Mouse (Mus musculus): ENCODE measurements around the gene Tex101. TPM values are rescaled to one million over a fixed set of nuclear protein-coding genes. Genes with fewer than 3 reads are reported as not detected.
A peak's percentile ranks its signal among the peaks of the same experiment; 100 is the strongest.
"Not testable (repeated sequence)": the region's sequence is repeated elsewhere in the genome, so short reads cannot be mapped to it uniquely, and the experiment has no call there.

Tex101 gene
- total RNA-seq, 2 experiments from 2014 or later, result not detected

DNA sequence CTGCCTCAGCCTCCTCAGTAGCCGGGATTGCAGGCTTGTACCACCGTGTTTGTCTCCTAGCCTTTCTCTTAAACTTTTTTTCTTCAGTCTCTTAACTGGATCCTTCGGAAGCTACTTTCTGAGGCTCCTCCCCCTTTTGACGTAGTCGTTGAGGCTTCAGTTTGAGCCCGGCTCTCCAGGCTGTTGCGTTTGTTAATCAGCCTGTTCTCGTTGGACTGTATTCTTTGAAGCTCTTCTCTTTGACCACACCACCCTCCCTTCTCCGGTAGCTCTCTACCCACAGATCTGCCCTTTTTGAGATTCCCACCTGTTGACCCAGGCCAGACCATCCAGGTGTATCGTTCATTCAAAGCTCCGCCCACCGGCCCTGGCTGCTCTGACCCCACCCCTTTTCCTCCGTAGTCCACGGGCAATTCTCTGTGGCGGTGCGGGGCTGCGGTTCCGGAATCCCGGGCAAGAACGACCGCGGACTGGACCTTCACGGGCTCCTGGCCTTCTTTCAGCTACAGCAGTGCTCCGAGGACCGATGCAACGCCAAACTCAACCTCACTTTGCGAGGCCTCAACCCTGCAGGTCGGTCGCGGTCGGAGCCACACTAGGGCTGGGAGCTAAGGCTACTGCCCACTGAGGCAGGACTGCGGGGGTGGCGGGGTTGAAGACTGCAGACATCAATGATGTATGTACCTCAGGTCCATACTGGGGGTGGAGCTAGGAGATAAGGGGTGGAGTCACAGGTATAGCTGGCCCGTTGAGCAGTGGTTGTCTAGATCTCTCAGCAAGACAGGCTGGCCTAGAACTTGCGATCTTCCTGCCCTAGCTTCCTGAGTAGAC lies 38.2 kb downstream of the Tex101 start:
- intact Hi-C loops (cut with DNase I), result no loop called here
- DNase-seq, result no peak

DNA sequence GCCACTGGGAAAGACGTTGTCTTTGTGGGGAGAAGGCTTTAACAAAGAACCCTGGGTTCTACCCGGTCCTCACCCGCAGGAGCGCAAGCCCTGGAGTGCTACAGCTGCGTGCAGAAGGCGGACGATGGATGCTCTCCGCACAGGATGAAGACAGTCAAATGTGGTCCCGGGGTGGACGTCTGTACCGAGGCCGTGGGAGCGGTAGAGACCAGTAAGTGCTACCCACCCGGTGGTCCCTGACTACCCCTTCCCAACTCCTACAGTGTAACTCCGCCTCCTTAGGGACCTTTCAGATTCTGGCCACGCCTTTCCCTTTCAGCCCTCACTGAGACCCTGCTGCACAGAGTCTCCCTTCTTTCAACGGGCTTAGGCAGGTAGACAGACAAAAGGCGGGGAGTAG lies 39.4 kb downstream of the Tex101 start:
- DNase-seq, result no peak
- intact Hi-C loops (cut with DNase I), result no loop called here

DNA sequence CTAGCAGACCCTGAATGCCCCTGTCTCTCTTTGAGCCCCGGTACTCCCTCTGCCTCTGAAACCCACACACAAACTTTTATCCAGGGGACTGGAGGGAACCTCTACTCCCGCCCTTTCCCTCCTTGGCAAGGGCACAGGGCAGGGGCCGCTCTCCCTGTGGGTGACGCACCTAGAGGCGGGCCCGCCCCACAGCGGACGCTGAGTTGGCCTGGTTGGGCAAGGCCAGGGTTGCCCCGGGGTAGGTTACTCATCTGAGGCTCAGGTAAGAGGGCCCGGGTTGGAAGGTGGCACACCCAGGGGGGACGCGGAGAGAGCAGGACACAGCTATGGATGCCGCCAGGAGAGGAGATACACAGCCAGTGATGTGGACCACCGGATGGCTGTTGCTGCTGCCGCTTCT lies 40.2 kb downstream of the Tex101 start, which contains the start of gene Lypd3:
TSS of gene Lypd3 (plus strand) at position 287 of the 400 bp plus-strand sequence.
- no peak for DNase-seq
- intact Hi-C loops (cut with DNase I), result no loop called here

GRCm38 (mm10) chr7:24630116-24630880 lies 46.2 kb downstream of the Tex101 start:
- no peak for DNase-seq
- intact Hi-C loops (cut with DNase I), result loop anchor here (2.0 kb wide), 1 partner anchor 19 kb away; the partner anchor contains the start of gene Phldb3

DNA sequence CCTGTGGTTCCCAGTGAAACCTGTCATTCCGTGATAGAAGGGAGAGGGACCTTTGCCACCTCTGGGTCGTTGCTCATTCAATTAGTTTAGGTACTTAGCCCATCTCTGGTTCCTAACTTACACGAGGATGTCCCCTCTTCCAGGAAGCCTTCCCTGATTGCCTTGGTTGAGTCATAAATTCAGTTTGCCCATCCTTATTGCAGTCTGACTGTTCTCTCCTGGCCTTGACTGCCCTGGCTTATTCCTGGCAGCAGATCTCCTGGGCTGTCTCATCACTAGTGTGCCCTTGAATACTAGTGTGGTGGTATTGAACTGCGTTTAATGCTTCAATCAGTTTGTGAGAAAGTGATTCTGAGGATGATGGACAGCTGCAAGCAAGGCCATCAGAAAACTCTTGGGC lies 46.8 kb downstream of the Tex101 start:
- intact Hi-C loops (cut with DNase I), result loop anchor here (2.0 kb wide), 1 partner anchor 19 kb away; the partner anchor contains the start of gene Phldb3

DNA sequence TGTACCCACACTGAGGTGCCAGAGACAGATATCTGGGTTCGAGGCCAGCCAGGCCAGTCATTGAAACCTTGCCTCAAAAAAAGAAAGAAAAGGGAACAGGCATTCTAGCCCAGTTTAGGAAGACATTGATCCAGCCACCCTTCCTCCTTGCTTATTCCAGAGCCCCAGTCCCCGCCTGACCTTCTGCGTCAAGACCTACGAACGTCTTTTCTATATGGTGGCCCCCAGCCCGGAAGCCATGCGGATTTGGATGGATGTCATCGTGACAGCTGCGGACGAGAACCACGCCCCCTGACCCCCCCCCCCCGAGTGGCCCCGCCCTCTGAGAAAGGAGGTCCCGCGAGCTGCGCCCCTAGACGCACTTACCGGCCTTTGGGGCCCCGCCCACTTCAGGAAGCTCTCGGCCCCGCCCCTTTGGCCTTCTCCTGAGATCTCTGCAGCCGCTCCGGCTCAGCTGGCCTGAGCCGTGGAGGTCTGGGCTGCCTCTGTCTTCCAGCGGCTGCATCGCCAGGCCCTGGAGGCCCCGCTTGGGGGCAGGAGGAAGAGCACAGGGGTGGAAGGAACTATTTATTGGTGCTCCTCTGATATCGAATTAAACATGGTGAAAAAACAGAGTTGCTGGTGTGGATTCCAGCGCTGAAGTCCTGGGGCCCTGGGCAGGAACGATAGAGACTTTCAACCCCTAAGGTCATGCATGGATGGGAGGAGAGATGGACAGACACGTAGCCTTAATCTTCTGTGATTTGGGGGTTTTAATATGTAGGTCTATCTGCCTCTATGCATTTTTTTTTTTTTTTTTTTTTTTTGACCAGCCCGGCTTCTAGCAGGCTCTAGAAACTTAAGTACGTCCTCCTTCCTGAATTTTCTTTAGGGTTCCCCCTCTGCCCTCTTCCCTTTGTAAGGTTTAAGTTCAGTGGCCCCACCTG lies 47.5 kb downstream of the Tex101 start:
- intact Hi-C loops (cut with DNase I), result no loop called here
- peak; percentile 81 to 83 for DNase-seq

More for the DNA sequence above, 46.8 kb downstream of the Tex101 start:
- no peak for DNase-seq

DNA sequence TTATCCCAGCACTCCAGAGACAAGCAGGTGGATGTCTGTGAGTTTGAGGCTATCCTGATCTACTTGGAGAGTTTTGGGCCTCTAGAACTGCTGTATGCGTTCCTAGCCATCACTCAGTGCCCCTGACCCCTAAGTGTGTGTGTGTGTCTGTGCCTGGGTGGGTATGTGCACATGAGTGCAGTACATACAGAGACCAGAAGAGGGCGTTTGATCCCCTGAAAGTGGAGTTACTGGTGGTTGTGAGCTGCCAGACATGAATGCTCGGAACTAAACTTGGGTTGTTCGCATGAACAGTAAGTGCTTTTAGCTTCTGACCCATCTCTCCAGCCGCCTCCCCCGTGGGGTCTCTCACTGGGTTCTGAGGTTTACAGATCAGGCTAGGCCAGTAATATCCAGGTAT lies 53.5 kb downstream of the Tex101 start:
- intact Hi-C loops (cut with DNase I), result no loop called here
- no peak for DNase-seq

DNA sequence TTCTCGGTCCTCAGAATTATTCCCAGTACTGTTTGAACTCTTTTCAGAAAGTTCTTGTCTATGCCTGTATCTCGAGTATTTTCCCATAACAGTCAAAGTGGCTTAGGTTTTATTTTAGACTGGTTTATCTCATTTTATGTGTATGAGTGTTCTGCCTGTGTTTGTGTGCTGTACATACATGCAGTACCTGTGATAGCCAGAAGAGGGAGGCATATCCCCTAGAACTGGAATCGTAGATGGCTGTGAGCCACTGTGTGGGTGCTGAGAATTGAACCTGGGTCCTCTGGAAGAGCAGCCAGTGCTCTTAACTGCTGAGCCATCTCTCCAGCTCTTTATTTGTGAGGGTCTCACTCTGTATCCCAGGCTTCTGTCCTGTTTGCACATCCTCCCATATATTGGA lies 55.3 kb downstream of the Tex101 start:
- intact Hi-C loops (cut with DNase I), result no loop called here
- no peak for DNase-seq

DNA sequence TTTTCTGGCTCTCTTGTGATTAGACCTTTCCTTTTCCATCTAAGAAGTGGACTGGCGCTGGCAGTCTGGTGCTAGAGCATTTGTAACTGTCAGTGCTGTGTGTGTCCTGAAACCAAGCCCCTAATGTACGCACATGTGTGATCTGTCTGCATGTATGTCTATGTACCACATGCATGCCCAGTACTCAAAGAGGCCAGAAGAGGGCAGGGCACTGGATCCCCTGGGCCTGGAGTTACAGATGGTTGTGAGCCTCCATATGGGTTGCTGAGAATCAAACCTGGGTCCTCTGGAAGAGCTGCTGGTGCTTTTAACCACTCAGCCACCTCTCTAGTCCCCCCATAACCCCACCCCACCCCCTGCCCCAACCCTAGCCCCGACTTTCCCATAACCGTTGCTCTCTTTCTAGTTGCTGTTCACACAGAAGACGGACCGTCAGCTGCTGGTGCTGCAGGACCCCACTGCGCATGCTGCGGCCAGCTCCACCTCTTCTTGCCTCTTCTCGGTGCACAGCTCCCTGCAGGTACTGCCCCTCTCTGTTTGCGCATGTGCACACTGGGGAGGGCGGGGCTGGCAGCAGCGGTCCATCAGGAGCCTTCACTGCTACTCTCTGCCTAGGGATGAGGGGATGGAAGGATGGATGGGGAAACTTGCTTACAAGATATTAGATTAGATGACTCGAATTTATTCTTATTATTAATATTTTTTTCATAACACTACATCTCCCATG lies 56.6 kb downstream of the Tex101 start:
- DNase-seq, result no peak
- intact Hi-C loops (cut with DNase I), result no loop called here

- DNase-seq; intact Hi-C loops (cut with DNase I): not testable (repeated sequence)
Observed at GRCm38 (mm10) chr7:24618374-24618773, 58.1 kb downstream of the Tex101 start.

Other genes with a start within 250 kb of the Tex101 start
- not detected for gene Irgc1, start 224.4 kb downstream of the Tex101 start, total RNA-seq (2021)
- gene Plaur, start 214.2 kb downstream of the Tex101 start, total RNA-seq (2021), result 1 to 10 TPM; 4.2 to 6.1 TPM
- 10 to 100 TPM; 18.6 to 22.7 TPM for gene Cadm4, start 194.7 kb downstream of the Tex101 start, total RNA-seq (2021)
- 10 to 100 TPM; 15.3 to 18.8 TPM for gene Zfp428, start 169.7 kb downstream of the Tex101 start, total RNA-seq (2021)
- gene AC161166.1, start 164.2 kb downstream of the Tex101 start, total RNA-seq (2021), result not detected
- gene Irgq, start 146.0 kb downstream of the Tex101 start, total RNA-seq (2021), result 10 to 100 TPM; 18.3 to 20.1 TPM
- gene Pinlyp, start 130.6 kb downstream of the Tex101 start, total RNA-seq (2021), result not detected
- 10 to 100 TPM; 28.8 to 33.2 TPM for gene Xrcc1, start 130.4 kb downstream of the Tex101 start, total RNA-seq (2021)
- 10 to 100 TPM; 20.5 to 25.0 TPM for gene Ethe1, start 89.1 kb downstream of the Tex101 start, total RNA-seq (2021)
- under 1 TPM; 0.32 to 0.45 TPM for gene Zfp575, start 89.0 kb downstream of the Tex101 start, total RNA-seq (2021)
- under 1 TPM; 0.22 to 0.48 TPM for gene Phldb3, start 65.9 kb downstream of the Tex101 start, total RNA-seq (2021)
- not detected for gene Lypd3, start 40.1 kb downstream of the Tex101 start, total RNA-seq (2021)
- not detected for gene BC049730, start 32.6 kb upstream of the Tex101 start, total RNA-seq (2021)
- gene Gm4763, start 50.2 kb upstream of the Tex101 start, total RNA-seq (2021), result not detected
- gene Cd177, start 83.6 kb upstream of the Tex101 start, total RNA-seq (2021), result under 1 TPM in 1 of 2 experiments, not detected in 1; 0.14 TPM
- gene Ceacam10, start 100.5 kb upstream of the Tex101 start, total RNA-seq (2021), result not detected
- 1 to 10 TPM in 1 of 2 experiments, not detected in 1; 2.3 TPM for gene Gm9844, start 185.5 kb upstream of the Tex101 start, total RNA-seq (2021)
- gene Lypd4, start 193.3 kb upstream of the Tex101 start, total RNA-seq (2021), result not detected
- gene Dmrtc2, start 193.4 kb upstream of the Tex101 start, total RNA-seq (2021), result not detected
- 100 to 1,000 TPM; 752 to 777 TPM for gene Rps19, start 207.7 kb upstream of the Tex101 start, total RNA-seq (2021)
- 1 to 10 TPM; 1.3 to 1.8 TPM for gene Cd79a, start 220.7 kb upstream of the Tex101 start, total RNA-seq (2021)
- gene Arhgef1, start 226.2 kb upstream of the Tex101 start, total RNA-seq (2021), result 10 to 100 TPM; 75.3 to 87.0 TPM

Measured in heart, postnatal 10 days (tissue).